Mouse (Mus musculus): Measurements from ENCODE around the gene Ltn1. TPM values are rescaled to one million over a fixed set of nuclear protein-coding genes. Genes with fewer than 3 reads are reported as not detected.

The Ltn1 gene
- total RNA-seq, 2 experiments from 2014 or later, result 43.5 to 44.2 TPM

DNA sequence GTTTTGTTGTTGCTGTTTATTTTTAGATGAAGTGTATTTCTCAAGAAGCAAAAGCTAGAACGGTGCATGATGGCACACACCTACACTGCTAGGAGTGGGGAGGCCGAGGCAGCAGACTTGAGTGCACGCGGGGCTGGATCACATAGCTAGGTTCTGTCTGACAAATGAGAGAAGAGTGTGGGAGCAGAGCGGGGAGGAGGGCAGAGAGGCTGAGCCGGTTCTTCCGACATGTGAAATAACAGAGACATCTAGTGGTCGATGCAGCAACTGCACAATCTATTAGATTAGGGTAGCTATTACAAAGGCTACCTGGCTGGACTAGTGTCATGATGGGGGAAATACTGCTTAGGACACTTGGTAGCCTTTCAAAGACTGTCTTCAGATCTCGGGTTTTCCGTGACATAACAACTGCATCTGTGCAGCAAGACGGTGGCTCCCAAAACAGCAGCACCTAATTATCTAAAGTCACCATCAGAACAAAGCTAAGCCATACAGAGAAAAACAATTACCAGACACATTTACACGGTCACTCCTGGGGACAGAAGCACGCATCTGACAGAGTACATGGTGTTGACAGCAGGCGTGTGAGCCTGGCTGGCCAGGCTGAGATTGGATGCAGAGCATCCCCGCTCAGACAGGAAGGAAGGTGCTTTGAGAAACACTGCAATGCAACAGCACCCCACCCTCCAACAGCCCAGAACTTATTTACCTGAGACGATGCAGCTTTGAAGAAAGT lies 38.4 kb downstream of the Ltn1 start:
- peak; percentile 51 to 88 for DNase-seq (ENCODE audit: low spot score in 2 of 2)

- no peak for DNase-seq (ENCODE audit: low spot score in 2 of 2)
Observed at GRCm38 (mm10) chr16:87387444-87387977, 44.9 kb downstream of the Ltn1 start.

DNA sequence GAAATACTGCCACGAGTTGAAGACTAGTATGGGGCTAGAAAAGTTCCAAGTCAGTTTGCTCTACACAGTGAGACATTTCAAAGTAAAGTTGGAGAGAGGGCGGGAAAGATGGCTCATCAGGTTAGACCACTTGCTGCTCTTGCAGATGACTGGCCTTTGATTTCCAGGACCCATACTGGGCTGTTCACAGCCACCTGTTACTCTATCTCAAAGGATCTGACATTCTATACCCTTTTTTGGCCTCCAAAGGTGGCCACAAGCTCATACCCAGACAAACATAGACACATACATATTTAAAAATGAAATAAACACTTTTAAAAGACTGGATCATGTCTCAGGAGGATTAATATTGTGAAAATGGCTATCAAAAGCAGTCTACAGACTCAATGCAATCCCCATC lies 48.0 kb downstream of the Ltn1 start:
- DNase-seq (ENCODE audit: low spot score in 2 of 2), result no peak

DNA sequence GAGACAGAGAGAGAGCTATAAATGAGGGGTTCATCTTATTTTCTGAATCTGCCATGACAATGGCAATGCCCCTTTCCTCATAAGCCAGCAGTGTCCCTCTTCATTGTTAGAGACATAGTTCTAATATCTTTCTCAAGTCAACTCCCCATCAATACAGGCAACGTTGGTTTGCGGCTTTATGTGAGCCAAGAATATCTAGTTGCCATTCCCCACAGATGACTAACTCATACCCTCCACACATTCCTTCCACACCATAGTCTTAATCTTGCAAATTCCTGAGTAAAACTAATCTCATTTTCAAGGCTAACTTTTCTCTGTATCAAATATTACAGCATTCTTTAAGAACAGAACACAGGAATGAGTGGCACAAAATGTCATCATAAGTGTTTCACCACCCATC lies 49.4 kb downstream of the Ltn1 start:
- DNase-seq (ENCODE audit: low spot score in 2 of 2), result no peak

DNA sequence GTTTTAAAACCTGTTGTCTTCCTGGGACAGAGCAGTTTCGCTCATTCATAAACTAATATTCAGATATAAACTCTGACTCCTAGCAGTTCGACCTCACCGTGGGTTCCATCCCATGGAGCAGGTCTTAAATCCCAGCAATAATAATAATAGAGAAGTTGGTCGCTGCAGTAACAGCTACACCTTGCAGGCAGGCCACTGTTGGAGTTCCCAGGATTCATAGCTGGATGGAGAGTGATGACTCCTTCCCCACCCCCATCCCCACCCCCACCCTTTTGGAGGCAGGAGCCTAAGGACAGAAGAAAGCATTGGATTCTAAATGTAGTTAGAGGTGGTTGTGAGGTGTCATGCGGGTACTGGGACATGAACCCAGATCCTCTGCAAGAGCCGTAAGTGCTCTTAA lies 66.0 kb downstream of the Ltn1 start:
- no peak for DNase-seq (ENCODE audit: low spot score in 2 of 2)

- no peak for DNase-seq (ENCODE audit: low spot score in 2 of 2)
Observed at GRCm38 (mm10) chr16:87366035-87366434, 66.4 kb downstream of the Ltn1 start.

- no peak for DNase-seq (ENCODE audit: low spot score in 2 of 2)
Observed at GRCm38 (mm10) chr16:87364231-87364630, 68.2 kb downstream of the Ltn1 start.

- no peak for DNase-seq (ENCODE audit: low spot score in 2 of 2)
Observed at GRCm38 (mm10) chr16:87360096-87360495, 72.3 kb downstream of the Ltn1 start.

DNA sequence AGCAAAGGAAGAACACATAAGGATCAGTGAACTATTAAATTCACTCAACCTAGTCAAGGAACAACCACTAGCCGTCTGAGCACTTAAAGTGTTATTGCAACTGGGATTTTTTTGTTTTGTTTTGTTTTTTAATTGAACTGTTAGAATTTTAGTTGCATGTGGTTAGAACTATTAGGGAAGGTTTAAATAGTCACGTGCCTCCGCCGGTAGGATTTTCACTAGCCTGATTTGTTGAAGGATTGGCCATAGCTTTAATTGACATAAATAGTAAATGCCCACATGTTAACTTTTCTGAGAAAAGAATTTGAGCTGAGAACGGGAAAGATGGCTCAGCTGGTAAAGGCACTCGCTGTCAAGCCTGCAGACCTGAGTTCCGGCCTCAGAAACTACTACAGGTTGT lies 77.7 kb downstream of the Ltn1 start:
- DNase-seq (ENCODE audit: low spot score in 2 of 2), result no peak

DNA sequence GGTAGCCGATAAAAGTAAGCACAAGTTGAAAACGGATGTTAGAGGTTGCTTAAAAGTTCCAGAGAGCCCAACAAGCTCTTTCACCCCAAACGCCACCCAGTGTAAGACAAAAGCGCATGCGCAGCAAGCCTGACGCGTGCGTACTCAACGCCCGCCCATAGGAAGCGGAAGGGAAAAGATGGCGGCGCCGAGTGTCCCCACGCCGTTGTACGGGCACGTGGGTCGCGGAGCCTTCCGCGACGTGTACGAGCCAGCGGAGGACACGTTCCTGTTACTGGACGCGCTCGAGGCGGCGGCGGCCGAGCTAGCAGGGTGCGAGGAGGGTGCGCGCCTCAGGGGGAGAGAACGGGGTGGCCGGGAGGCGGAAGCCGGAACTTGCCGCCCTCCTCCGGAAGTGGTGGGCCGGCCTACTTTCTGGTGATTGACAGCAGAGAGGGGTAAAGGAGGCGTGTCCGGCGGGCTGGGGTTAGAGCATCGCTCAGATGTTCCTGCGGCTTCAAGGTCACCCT lies 78.3 kb downstream of the Ltn1 start, which contains the start of gene N6amt1:
N6amt1 (plus strand) TSS at position 111 of the 509 bp plus-strand sequence.
- peak; percentile 92 to 95 for DNase-seq (ENCODE audit: low spot score in 2 of 2)

DNA sequence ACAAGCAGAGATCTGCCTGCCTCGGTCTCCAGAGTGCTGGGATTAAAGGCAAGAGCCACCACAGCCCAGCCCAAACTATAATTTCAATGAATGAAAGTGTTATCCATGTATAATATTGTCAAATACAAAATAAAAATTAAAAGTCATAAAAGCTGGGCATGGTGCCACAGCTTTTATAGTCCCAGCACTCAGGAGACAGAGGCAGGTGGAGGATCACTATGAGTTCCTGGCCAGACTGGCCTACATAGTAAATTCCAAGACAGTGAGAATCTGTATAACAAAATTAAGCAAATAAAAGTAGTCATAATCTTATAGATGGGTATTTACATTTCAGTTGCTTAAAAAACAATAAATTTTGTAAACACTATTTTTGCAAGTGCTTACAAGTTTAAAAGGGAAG lies 78.8 kb downstream of the Ltn1 start:
- no peak for DNase-seq (ENCODE audit: low spot score in 2 of 2)

DNA sequence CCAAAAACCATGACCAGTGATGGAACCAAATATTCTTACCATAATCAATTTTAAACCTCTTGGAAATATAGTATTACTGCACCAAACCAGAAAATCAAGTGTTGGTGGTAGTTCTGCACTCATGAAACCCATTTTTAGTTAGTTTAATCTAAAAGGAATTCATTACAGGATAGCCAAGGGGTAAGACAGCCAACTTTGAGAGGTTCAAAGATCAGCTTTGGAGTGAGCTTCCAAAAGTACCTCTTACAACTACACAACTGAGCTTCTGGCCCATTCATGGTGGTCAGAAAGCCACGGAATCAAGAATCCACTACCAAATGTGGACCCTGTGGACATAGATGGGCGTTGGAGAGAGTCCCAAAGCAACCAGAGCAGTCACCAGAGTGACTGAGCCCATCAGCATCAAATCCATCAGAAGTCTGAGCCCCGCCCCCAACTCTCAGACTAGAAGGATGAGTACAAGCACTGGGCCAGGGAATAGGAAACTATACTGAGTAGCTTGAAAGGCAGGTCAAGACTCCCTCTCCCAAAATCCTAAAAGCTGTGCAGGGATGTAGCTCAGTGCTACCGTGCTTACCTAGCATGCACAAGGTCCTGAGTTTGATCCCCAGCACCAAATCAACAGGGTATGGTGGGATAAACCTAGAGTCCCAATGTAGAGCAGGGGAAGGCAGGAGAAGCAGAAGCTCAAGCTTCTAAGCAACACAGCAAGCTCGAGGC lies 80.9 kb downstream of the Ltn1 start:
- no peak for DNase-seq (ENCODE audit: low spot score in 2 of 2)

DNA sequence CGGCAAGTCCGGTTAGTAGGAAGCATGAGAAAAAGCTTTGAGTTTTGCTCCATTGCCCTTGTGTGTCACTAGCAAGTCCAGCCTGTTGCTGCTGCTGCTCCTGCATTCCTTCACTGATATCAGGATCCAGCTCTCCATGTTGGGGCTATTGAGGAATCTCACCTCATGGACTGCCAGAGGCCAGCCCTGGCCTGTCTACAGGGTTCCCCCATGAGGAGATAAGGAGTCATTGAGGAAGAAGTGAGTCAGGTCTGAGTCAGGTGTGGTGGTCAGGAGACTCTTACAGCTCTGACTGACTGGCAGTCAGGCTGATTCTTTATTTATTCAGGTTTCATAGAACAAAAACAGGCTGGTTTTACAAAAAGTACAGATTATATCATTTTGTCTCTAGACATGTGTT lies 84.3 kb downstream of the Ltn1 start:
- DNase-seq (ENCODE audit: low spot score in 2 of 2), result no peak

- DNase-seq (ENCODE audit: low spot score in 2 of 2), result no peak
Observed at GRCm38 (mm10) chr16:87341043-87341572, 91.3 kb downstream of the Ltn1 start.

- DNase-seq (ENCODE audit: low spot score in 2 of 2), result no peak
Observed at GRCm38 (mm10) chr16:87334756-87335155, 97.7 kb downstream of the Ltn1 start.

DNA sequence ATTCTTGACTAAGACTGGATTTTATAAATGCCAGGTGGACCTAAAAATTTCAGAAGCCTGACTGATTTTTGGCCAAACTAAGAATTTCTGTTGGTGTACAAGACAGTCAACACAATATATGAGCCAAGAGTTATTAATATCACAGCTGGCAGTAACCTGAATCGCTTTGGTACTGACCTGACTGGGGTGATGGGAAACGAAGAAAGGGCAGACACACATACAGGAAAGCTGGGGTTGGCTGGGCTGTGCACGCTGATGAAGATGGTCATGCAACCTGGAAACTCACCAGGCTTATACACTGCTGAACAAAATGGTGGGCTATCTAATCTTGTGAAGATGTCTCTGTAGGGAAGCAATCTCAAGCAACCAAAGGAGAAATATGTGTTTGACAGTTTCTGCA lies 102.4 kb downstream of the Ltn1 start:
- DNase-seq (ENCODE audit: low spot score in 2 of 2), result no peak

Other genes with a start within 250 kb of the Ltn1 start
- gene N6amt1, start 78.4 kb downstream of the Ltn1 start, total RNA-seq (2021), result 10 to 100 TPM; 17.2 to 20.3 TPM
- gene Rwdd2b, start 8.0 kb upstream of the Ltn1 start, total RNA-seq (2021), result 10 to 100 TPM in 1 of 2 experiments, 1 to 10 TPM in 1; 9.6 to 10.6 TPM
- gene Usp16, start 22.1 kb upstream of the Ltn1 start, total RNA-seq (2021), result 10 to 100 TPM; 32.4 to 36.7 TPM
- 100 to 1,000 TPM; 175 to 180 TPM for gene Cct8, start 63.3 kb upstream of the Ltn1 start, total RNA-seq (2021)
- gene Map3k7cl, start 120.7 kb upstream of the Ltn1 start, total RNA-seq (2021), result under 1 TPM in 1 of 2 experiments, not detected in 1; 0.32 TPM